Mouse (Mus musculus) neural tube, embryonic 14.5 days (tissue): ENCODE data around the gene Gad1. TPM values are rescaled to one million over a fixed set of nuclear protein-coding genes. Genes with fewer than 3 reads are reported as not detected.

ENCODE experiments used
- ATAC-seq: fragments of 200-750 bp; cut with Nextera tagmentation; 2 replicates; pipeline ENCODE4 v1.8.0; 2017; ENCODE audit warnings: low read depth, mild to moderate bottlenecking, moderate TSS enrichment, moderate library complexity
- H3K27ac ChIP-seq: fragments of 300-500 bp; sonication (generic); 2 replicates; pipeline ENCODE4 v1.5.1; 2014; ENCODE audit warnings: low read depth, mild to moderate bottlenecking, control low read depth, low read length, moderate library complexity, mixed read lengths
- H3K27me3 ChIP-seq: fragments of 300-500 bp; sonication (generic); 2 replicates; pipeline ENCODE4 v1.6.1; 2014; ENCODE audit warnings: low read length; ENCODE audit not compliant: control insufficient read depth, insufficient read depth
- H3K36me3 ChIP-seq: fragments of 300-500 bp; sonication (generic); 2 replicates; pipeline ENCODE4 v1.6.1; 2014; ENCODE audit warnings: low read length, mixed read lengths; ENCODE audit not compliant: control insufficient read depth, insufficient read depth
- H3K4me1 ChIP-seq: fragments of 300-500 bp; sonication (generic); 2 replicates; pipeline ENCODE4 v1.6.1; 2014; ENCODE audit warnings: low read length; ENCODE audit not compliant: control insufficient read depth, insufficient read depth
- H3K4me2 ChIP-seq: fragments of 300-500 bp; sonication (generic); 2 replicates; pipeline ENCODE4 v1.6.1; 2014; ENCODE audit warnings: mild to moderate bottlenecking, low read depth, low read length, control low read depth
- H3K4me3 ChIP-seq: fragments of 300-500 bp; sonication (generic); 2 replicates; pipeline ENCODE4 v1.5.1; 2014; ENCODE audit warnings: low read depth, low read length, control low read depth, mixed read lengths
- H3K9ac ChIP-seq: fragments of 300-500 bp; sonication (generic); replicated peaks from 2 replicates; pipeline ENCODE4 v1.6.1; 2014; ENCODE audit warnings: low read depth, mild to moderate bottlenecking, control low read depth, low read length, mixed read lengths
- H3K9me3 ChIP-seq: fragments of 300-500 bp; sonication (generic); 2 replicates; pipeline ENCODE4 v1.6.1; 2016; ENCODE audit warnings: low read length; ENCODE audit not compliant: control insufficient read depth
- WGBS: fragments of 180-500 bp; shearing (Covaris S2); extraction: QIAGEN DNeasy Blood & Tissue Kit; methylation state at CpG from one replicate; pipeline ENCODE4 v1.1.7; 2014; 5-methylcytosine and 5-hydroxymethylcytosine counted together
- polyA plus RNA-seq: library from polyadenylated mRNA; unstranded; fragments of >200 nt; fragmentation: Nextera tagmentation; extraction: Ambion mirVana; gene quantifications from 2 replicates; pipeline ENCODE4 v1.2.1, GENCODE M21; 2014

Gad1 gene
- polyA plus RNA-seq, 1 experiment from 2014 or later: 119 TPM

- H3K36me3 ChIP-seq: no peaks in the 10 kb centered on the region
- no peak overlapping the region for H3K4me3 ChIP-seq
- H3K9me3 ChIP-seq: no peaks in the 10 kb centered on the region
- no peaks in the 10 kb centered on the region for H3K27me3 ChIP-seq
- H3K27ac ChIP-seq: no peak overlapping the region
- no peak overlapping the region for H3K9ac ChIP-seq
- no peak overlapping the region for H3K4me2 ChIP-seq
- 86% methylated on average over 3 of the region's 3 CpGs for WGBS
- no peaks in the 10 kb centered on the region for H3K4me1 ChIP-seq
- ATAC-seq: no peak
Observed at GRCm38 (mm10) chr2:70609769-70610168, 56.9 kb downstream of the Gad1 start.

- Histone ChIP-seq H3K4me2 (no peak overlapping the region), H3K9me3 (no peaks in the 10 kb centered on the region), H3K4me1 (no peaks in the 10 kb centered on the region), H3K36me3 (no peaks in the 10 kb centered on the region), H3K4me3 (no peak overlapping the region), H3K27ac (no peak overlapping the region), H3K27me3 (no peaks in the 10 kb centered on the region), H3K9ac (no peak overlapping the region)
- ATAC-seq: no peak
- 85% methylated on average over 7 of the region's 7 CpGs for WGBS
Observed at GRCm38 (mm10) chr2:70614745-70615351, 62.0 kb downstream of the Gad1 start.

DNA sequence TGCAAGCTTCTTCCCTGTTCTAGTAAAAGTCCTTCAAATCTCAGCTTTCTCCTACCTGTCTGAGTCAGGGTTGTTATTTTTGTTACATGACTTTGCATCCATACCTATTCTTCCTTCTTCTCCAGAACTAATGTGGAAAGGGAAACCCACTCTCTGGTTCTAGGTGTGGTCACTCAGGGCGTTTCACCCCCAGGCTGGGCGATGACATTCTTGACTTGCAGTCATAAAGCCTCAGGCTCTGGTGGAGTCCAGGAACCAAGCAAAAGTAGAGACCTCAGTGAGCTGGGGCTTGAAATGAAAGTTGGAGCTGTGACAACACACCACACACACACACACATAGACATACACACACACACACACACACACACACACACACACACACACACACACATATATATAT, 63.2 kb downstream of the Gad1 start:
- Histone ChIP-seq H3K4me3 (no peak overlapping the region), H3K9ac (no peak overlapping the region), H3K27me3 (no peaks in the 10 kb centered on the region), H3K36me3 (no peaks in the 10 kb centered on the region), H3K27ac (no peak overlapping the region), H3K4me2 (no peak overlapping the region), H3K9me3 (no peaks in the 10 kb centered on the region), H3K4me1 (no peaks in the 10 kb centered on the region)
- ATAC-seq: no peak
- WGBS: 66% methylated on average over 2 of the region's 2 CpGs

GRCm38 (mm10) chr2:70616617-70617016, 63.7 kb downstream of the Gad1 start:
- H3K27ac ChIP-seq: no peak overlapping the region
- H3K27me3 ChIP-seq: no peaks in the 10 kb centered on the region
- no peak overlapping the region for H3K9ac ChIP-seq
- ATAC-seq: no peak
- WGBS: 73% methylated on average over 3 of the region's 3 CpGs
- no peaks in the 10 kb centered on the region for H3K36me3 ChIP-seq
- H3K4me1 ChIP-seq: no peaks in the 10 kb centered on the region
- no peak overlapping the region for H3K4me2 ChIP-seq
- H3K9me3 ChIP-seq: no peaks in the 10 kb centered on the region
- no peak overlapping the region for H3K4me3 ChIP-seq

GRCm38 (mm10) chr2:70619232-70619835, 66.5 kb downstream of the Gad1 start:
- WGBS: 69% methylated on average over 6 of the region's 6 CpGs
- no peak overlapping the region for H3K4me2 ChIP-seq

GRCm38 (mm10) chr2:70620225-70620624, 67.4 kb downstream of the Gad1 start:
- H3K4me2 ChIP-seq: no peak overlapping the region
- no peak for ATAC-seq
- H3K27ac ChIP-seq: no peak overlapping the region; the same call in 1 of the 2 replicates
- WGBS: 17% methylated on average over 6 of the region's 6 CpGs
- no peaks in the 10 kb centered on the region for H3K27me3 ChIP-seq
- H3K36me3 ChIP-seq: no peaks in the 10 kb centered on the region
- H3K9me3 ChIP-seq: no peaks in the 10 kb centered on the region
- no peaks in the 10 kb centered on the region for H3K4me1 ChIP-seq
- no peak overlapping the region for H3K4me3 ChIP-seq
- H3K9ac ChIP-seq: no peak overlapping the region

More at GRCm38 (mm10) chr2:70619232-70619835, 66.5 kb downstream of the Gad1 start:
- no peak overlapping the region for H3K4me3 ChIP-seq
- H3K9me3 ChIP-seq: no peaks in the 10 kb centered on the region
- H3K27me3 ChIP-seq: no peaks in the 10 kb centered on the region
- H3K27ac ChIP-seq: no peak overlapping the region
- no peaks in the 10 kb centered on the region for H3K36me3 ChIP-seq
- H3K9ac ChIP-seq: no peak overlapping the region
- H3K4me1 ChIP-seq: no peaks in the 10 kb centered on the region
- ATAC-seq: no peak

GRCm38 (mm10) chr2:70622244-70622643, 69.4 kb downstream of the Gad1 start:
- Histone ChIP-seq H3K9ac (no peak overlapping the region), H3K27me3 (no peaks in the 10 kb centered on the region), H3K4me1 (no peaks in the 10 kb centered on the region), H3K36me3 (no peaks in the 10 kb centered on the region), H3K9me3 (no peaks in the 10 kb centered on the region), H3K4me3 (no peak overlapping the region), H3K4me2 (no peak overlapping the region), H3K27ac (no peak overlapping the region)
- 66% methylated on average over 4 of the region's 4 CpGs for WGBS
- no peak for ATAC-seq

- WGBS: 70% methylated on average over 7 of the region's 7 CpGs
- Histone ChIP-seq H3K4me2 (no peak overlapping the region), H3K4me1 (0 out of 2 replicates have a peak, but pooled peaks cover 4% of the 10 kb centered on the region), H3K27me3 (no peaks in the 10 kb centered on the region), H3K4me3 (no peak overlapping the region), H3K27ac (no peak overlapping the region), H3K9me3 (no peaks in the 10 kb centered on the region), H3K9ac (no peak overlapping the region), H3K36me3 (no peaks in the 10 kb centered on the region)
- no peak for ATAC-seq
Observed at GRCm38 (mm10) chr2:70625761-70626160, 72.9 kb downstream of the Gad1 start.

DNA sequence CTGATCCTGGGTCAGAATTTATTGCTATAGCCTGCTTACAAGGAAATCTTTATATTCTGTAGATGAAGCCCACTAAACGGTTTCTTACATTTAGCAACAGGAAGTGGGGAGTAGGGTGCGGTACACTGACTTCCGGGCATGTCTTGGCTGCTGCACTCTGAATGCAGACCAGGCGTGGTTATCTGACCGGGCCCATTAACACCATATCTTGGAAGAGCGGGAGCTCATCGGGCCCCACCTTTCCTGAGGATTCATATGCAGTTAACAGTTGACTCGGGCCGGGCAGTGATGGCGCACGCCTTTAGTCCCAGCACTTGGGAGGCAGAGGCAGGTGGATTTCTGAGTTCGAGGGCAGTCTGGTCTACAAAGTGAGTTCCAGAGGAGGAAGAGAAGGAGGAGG, 75.5 kb downstream of the Gad1 start:
- no peak overlapping the region for H3K27ac ChIP-seq
- 0 out of 2 replicates have a peak, but pooled peaks cover 4% of the 10 kb centered on the region for H3K4me1 ChIP-seq
- no peak for ATAC-seq
- no peaks in the 10 kb centered on the region for H3K36me3 ChIP-seq
- no peaks in the 10 kb centered on the region for H3K9me3 ChIP-seq
- WGBS: 93% methylated on average over 12 of the region's 12 CpGs
- no peak overlapping the region for H3K4me3 ChIP-seq
- no peaks in the 10 kb centered on the region for H3K27me3 ChIP-seq
- no peak overlapping the region for H3K4me2 ChIP-seq
- H3K9ac ChIP-seq: no peak overlapping the region
